Mouse (Mus musculus) heart, embryonic 10.5 days (tissue): ENCODE results near the gene Slc22a21. TPM values are rescaled to one million over a fixed set of nuclear protein-coding genes. Genes with fewer than 3 reads are reported as not detected.
"Not testable (repeated sequence)": the region's sequence is repeated elsewhere in the genome, so short reads cannot be mapped to it uniquely, and the experiment has no call there.

ENCODE experiments used
- DNase-seq: peaks from one replicate; pipeline ENCODE4 v3.0.0-alpha.2; 2017; ENCODE audit warnings: low spot score
- H3K27ac ChIP-seq: fragments of 300-500 bp; sonication (generic); 2 replicates; pipeline ENCODE4 v1.5.1; 2016; ENCODE audit warnings: mild to moderate bottlenecking
- H3K27me3 ChIP-seq: fragments of 300-500 bp; sonication (generic); 2 replicates; pipeline ENCODE4 v1.6.1; 2016; ENCODE audit warnings: mild to moderate bottlenecking; ENCODE audit not compliant: poor library complexity, insufficient read depth, severe bottlenecking
- H3K36me3 ChIP-seq: fragments of 300-500 bp; sonication (generic); 2 replicates; pipeline ENCODE4 v1.6.1; 2016; ENCODE audit warnings: mild to moderate bottlenecking, moderate library complexity
- H3K4me1 ChIP-seq: fragments of 300-500 bp; sonication (generic); 2 replicates; pipeline ENCODE4 v1.6.1; 2016; ENCODE audit warnings: mild to moderate bottlenecking
- H3K4me3 ChIP-seq: fragments of 300-500 bp; sonication (generic); 2 replicates; pipeline ENCODE4 v1.5.1; 2016; ENCODE audit warnings: mild to moderate bottlenecking, moderate library complexity
- H3K9me3 ChIP-seq: fragments of 300-500 bp; sonication (generic); 2 replicates; pipeline ENCODE4 v1.6.1; 2016; ENCODE audit warnings: mild to moderate bottlenecking, moderate library complexity
- whole genome bisulfite sequencing: fragments of 180-500 bp; shearing (Covaris S2); methylation state at CpG from one replicate; pipeline ENCODE4 v1.1.7; 2016; 5-methylcytosine and 5-hydroxymethylcytosine counted together
- polyA plus RNA-seq: library from polyadenylated mRNA; unstranded; fragments of >200 nt; fragmentation: Nextera tagmentation; extraction: Ambion mirVana; gene quantifications from 2 replicates; pipeline ENCODE4 v1.2.1, GENCODE M21; 2016

The Slc22a21 gene
- polyA plus RNA-seq, 1 experiment from 2014 or later: 1.7 TPM

DNA sequence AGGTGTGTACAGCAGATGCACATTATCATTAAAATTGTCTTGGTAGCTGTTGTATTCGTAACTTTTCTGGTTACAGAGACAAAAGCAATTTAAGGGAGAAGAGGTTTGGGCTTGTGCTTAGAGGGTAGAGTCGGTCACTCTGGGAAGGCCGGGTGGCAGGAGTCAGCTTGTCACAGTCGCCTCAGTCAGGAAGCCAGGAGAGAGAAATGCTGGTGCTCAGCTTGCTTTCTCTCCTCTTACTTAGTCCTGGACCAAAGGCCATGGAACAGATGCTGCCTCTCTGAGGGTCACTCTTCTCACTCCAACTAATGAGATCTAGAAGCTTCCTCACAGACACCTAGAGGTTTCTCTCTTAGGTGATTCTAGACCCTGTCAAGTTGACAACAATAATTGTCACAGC lies 1.3 kb upstream of the Slc22a21 start:
- Histone ChIP-seq H3K36me3 (no peaks in the 10 kb centered on the region), H3K9me3 (no peaks in the 10 kb centered on the region), H3K4me1 (peaks cover 13% of the 10 kb centered on the region; the same call in 1 of the 2 replicates), H3K27me3 (peaks cover 11% of the 10 kb centered on the region), H3K27ac (no peak overlapping the region), H3K4me3 (no peak overlapping the region)
- no peak for DNase-seq
- WGBS: 83% methylated on average over 4 of the region's 4 CpGs

DNA sequence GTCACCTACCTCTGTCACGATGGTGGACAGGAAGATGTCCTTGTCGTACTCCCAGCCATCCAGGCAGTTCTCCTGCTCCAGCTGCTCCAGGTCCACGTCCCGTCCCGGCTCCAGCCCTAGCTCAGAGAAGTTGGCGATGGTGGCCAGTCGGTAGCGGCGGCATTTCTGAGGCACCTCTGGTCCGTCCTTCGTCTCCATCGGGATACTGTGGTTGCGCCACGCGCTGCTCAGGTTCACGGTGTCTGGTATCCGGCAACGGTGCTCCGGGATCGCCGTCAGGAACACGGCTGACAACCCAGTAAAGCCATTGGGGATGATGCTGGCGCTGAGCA lies 710 bp downstream of the Slc22a21 start:
- H3K4me3 ChIP-seq: peak overlapping the region; percentile 79
- peak overlapping the region; percentile 85 for H3K27ac ChIP-seq
- not testable (repeated sequence) for H3K36me3 ChIP-seq, H3K9me3 ChIP-seq, DNase-seq
- peaks cover 13% of the 10 kb centered on the region; the same call in 1 of the 2 replicates for H3K4me1 ChIP-seq
- peaks cover 11% of the 10 kb centered on the region for H3K27me3 ChIP-seq
- WGBS: 1% methylated on average over 23 of the region's 23 CpGs

DNA sequence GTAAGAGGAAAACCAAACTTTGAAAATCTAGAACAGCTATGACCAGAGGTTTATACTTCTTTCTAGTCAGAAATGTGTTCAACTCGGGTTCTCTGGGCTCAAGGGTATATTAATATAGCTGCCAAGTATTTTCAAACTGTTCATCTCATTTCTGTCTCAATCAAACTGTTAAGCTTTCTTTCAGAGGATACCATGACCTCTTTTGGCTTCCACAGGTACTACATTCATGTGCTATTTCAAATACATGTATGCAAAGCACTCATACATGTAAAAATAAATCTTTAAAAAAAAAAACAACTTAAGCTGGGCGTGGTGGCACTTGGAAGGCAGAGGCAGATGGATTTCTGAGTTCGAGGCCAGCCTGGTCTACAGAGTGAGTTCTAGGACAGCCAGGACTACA lies 2.5 kb downstream of the Slc22a21 start:
- Histone ChIP-seq H3K4me3 (no peak overlapping the region), H3K27ac (no peak overlapping the region), H3K9me3 (no peaks in the 10 kb centered on the region), H3K27me3 (peaks cover 11% of the 10 kb centered on the region), H3K4me1 (peaks cover 13% of the 10 kb centered on the region; the same call in 1 of the 2 replicates), H3K36me3 (no peaks in the 10 kb centered on the region)
- DNase-seq: no peak
- 74% methylated on average over 3 of the region's 3 CpGs for WGBS

DNA sequence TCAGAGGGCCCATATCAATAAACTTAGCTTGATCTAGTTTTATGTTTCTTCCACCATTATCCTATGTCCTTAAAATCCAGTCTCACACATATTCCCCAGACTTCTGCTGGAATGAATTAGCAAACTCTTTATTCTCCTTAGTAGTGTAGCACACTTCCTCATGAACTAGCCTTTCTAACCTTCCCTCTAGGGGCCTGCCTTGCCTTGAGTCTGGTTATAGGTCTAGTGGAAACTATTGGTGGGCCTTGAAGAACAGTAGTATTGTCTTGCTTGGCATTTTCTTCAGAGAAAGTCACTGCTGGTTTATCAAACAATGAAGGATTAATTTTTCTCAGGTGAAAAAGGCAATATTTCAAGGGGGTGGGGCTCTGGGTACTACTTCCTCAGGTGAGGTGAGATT lies 4.6 kb downstream of the Slc22a21 start:
- no peak overlapping the region for H3K4me3 ChIP-seq
- H3K36me3 ChIP-seq: no peaks in the 10 kb centered on the region
- H3K9me3 ChIP-seq: no peaks in the 10 kb centered on the region
- no peak overlapping the region for H3K27ac ChIP-seq
- peaks cover 11% of the 10 kb centered on the region for H3K27me3 ChIP-seq
- H3K4me1 ChIP-seq: peaks cover 13% of the 10 kb centered on the region; the same call in 1 of the 2 replicates
- no peak for DNase-seq

DNA sequence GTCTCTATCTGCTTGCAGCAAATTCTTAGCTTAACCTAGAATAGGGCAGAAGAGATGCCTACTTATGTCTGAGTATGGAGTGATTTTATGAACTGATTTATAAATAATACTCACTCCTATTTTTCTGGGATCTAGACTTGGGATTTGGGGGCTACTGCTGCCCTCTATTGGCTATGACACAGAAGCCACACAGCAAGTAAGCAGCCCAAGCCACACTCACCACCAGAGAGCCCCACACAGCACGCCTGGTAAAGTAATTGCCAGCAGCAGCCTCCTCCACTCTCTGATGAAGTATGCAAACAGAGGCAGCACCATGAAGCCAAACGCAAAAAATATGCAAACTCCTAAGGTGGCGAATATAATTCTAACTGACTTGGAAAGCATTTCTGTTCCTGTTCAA lies 21.1 kb downstream of the Slc22a21 start:
- no peaks in the 10 kb centered on the region for H3K9me3 ChIP-seq
- no peaks in the 10 kb centered on the region for H3K27me3 ChIP-seq
- DNase-seq: no peak
- no peak overlapping the region for H3K4me3 ChIP-seq
- WGBS: 49% methylated on average over 3 of the region's 3 CpGs
- H3K4me1 ChIP-seq: peaks cover 6% of the 10 kb centered on the region; the same call in 1 of the 2 replicates
- H3K27ac ChIP-seq: no peak overlapping the region
- H3K36me3 ChIP-seq: no peaks in the 10 kb centered on the region

DNA sequence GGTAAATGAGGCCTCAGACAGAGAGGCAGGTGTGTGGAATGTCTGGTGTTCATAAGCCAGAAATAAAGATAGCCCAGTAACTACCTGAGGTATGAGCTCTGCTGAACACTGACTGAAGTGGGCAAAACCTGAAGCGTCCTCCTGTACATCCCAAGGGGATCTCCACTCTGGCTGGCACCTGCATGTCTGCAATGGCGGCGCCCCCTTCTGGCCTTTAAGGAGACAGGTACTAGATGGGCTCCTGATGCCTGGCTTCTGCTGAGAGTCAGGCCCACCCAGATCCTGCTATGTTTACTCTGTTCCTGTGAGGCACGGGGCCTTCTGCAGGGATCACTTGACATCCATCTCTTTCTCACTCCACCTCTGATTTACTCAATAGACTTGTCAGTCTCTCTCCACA lies 22.0 kb downstream of the Slc22a21 start:
- not testable (repeated sequence) for H3K4me1 ChIP-seq, H3K9me3 ChIP-seq, DNase-seq, H3K36me3 ChIP-seq, H3K27me3 ChIP-seq, H3K4me3 ChIP-seq, H3K27ac ChIP-seq
- 31% methylated on average over 4 of the region's 4 CpGs for WGBS

DNA sequence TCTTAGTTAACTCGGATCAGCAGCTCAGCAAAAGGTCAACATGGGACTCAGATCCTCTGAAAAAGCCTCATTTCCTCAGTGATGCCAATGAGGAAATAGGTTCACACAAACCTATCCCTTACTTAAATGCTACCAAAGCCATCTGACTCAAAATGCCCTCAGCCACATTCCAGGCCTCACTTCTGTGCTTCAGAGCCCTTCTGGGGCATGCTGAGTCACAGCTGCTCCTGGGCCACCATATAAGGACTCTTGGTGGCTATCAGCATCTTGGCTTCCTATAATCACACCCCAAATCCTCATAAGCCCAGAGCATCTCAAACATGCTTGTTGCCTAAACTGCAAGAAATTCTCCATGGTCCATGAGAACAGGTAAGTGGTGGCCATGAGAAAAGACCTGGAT lies 23.5 kb downstream of the Slc22a21 start:
- Histone ChIP-seq H3K4me3 (no peak overlapping the region), H3K4me1 (peaks cover 6% of the 10 kb centered on the region; the same call in 1 of the 2 replicates), H3K27me3 (no peaks in the 10 kb centered on the region), H3K9me3 (no peaks in the 10 kb centered on the region), H3K36me3 (no peaks in the 10 kb centered on the region), H3K27ac (no peak overlapping the region)
- no peak for DNase-seq
- WGBS: 64% methylated on average over 1 of the region's 1 CpGs

DNA sequence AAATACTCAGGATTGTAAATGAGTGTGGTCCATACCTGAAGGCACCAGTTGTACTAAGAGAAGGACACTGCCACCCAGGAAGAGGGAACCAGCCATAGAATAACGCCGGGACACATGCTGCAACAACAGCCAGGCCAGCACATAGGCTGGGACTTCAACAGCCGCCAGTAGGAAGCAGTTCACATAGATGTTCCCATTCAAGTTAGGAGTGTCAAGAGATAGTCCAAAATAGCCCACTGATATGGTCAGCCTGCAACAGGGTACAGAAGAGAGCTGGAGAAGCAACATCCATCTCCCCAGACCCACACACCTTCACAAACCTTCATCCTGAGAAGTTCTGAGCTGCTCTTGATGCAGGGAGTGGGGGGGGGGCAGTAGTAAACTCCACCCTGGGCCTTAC lies 25.5 kb downstream of the Slc22a21 start:
- Histone ChIP-seq H3K27me3 (no peaks in the 10 kb centered on the region), H3K27ac (no peak overlapping the region)

DNA sequence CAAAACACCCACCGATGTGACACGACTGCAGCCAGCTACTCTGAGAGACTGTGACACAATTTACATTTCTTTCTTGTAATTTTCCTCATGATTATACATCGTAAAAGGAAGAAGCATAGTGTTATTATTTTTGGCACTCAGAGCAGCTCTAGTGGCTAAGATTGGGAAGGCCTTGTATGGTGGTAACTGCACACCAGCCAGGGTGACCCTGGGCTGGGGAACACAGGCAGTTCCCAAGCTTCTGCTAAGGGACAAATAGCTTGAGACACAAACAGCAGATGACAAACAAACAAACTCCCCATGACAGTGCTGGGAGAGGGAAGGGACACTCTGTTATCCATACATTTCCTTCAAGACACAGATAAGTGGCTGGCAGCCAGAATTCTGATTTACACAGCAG lies 30.0 kb downstream of the Slc22a21 start:
- 64% methylated on average over 2 of the region's 3 CpGs for WGBS
- not testable (repeated sequence) for H3K27ac ChIP-seq, H3K4me1 ChIP-seq, H3K4me3 ChIP-seq, H3K9me3 ChIP-seq, H3K27me3 ChIP-seq, H3K36me3 ChIP-seq, DNase-seq

More for the DNA sequence above, 25.5 kb downstream of the Slc22a21 start:
- 34% methylated on average over 3 of the region's 3 CpGs for WGBS
- no peak overlapping the region for H3K4me3 ChIP-seq
- DNase-seq: no peak
- H3K4me1 ChIP-seq: peaks cover 6% of the 10 kb centered on the region; the same call in 1 of the 2 replicates
- H3K36me3 ChIP-seq: no peaks in the 10 kb centered on the region
- H3K9me3 ChIP-seq: no peaks in the 10 kb centered on the region

DNA sequence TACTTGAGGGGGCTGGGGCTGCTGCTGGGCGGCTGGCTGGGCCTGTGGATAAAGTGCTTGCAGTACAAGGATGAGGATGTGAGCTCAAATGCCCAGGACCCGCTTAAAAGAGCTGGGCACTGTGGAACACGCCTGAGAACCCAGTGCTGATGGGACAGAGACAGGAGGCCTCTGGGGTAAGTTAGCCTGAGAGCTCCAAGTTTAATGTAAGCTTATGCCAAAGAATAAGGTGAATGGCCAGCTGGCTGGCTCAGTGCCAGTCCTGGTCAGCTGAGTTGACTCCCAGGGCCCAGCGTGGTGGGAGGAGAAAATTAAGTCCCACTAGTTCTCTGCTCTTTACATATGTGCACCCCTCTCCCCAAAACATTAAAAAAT lies 48.2 kb downstream of the Slc22a21 start:
- 70% methylated on average over 4 of the region's 4 CpGs for WGBS
- not testable (repeated sequence) for DNase-seq, H3K36me3 ChIP-seq, H3K4me1 ChIP-seq, H3K9me3 ChIP-seq, H3K4me3 ChIP-seq, H3K27me3 ChIP-seq
- 0 out of 2 replicates have a peak overlapping the region, but pooled peaks have one; percentile 52 for H3K27ac ChIP-seq

DNA sequence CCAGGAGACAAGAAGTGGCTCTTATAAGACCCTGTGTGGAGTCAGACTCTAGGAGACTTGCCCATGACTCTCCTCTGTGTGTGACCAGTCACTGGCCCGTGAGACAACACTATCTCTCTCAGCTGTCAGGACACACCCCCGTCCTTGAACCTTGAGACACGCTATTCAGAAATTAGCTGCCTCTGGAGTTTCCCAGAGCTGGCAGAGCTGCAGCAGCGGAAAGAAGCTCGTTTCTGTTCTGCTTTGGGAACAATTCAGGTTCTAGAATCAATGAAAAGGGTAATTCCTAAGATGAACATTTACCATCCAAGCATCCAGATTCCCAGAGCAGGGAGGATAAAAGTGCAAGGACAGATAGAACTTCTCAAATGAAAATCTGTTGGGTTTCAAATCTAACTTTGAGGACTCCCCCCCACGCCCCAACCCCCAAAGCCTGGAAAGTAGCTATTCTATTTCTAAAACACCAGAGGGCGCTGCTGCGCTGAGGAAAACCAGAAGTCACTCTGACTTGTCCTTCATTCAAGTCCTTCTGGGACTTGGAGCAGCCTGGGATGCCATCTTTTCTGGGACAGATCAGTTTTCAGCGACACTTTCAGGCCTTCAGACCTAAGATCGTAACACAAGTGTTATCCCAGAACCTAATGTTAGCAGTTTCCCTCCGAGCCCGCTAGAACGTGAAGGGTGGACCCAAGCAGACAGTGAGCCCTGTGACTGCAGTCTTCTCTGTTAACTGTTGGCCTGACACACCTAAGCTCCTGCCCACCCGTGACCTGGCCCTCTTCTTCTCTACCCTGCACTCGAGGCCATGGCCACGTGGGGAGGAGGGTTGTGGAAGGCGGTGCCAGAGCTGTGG lies 48.8 kb downstream of the Slc22a21 start:
- WGBS: 28% methylated on average over 17 of the region's 17 CpGs
- 0 out of 2 replicates have a peak overlapping the region, but pooled peaks have one; percentile 52 for H3K27ac ChIP-seq
- H3K27me3 ChIP-seq: no peaks in the 10 kb centered on the region
- H3K4me1 ChIP-seq: peaks cover 3% of the 10 kb centered on the region; the same call in 1 of the 2 replicates
- no peaks in the 10 kb centered on the region for H3K36me3 ChIP-seq
- peak; percentile 84 for DNase-seq
- no peaks in the 10 kb centered on the region for H3K9me3 ChIP-seq
- H3K4me3 ChIP-seq: no peak overlapping the region

DNA sequence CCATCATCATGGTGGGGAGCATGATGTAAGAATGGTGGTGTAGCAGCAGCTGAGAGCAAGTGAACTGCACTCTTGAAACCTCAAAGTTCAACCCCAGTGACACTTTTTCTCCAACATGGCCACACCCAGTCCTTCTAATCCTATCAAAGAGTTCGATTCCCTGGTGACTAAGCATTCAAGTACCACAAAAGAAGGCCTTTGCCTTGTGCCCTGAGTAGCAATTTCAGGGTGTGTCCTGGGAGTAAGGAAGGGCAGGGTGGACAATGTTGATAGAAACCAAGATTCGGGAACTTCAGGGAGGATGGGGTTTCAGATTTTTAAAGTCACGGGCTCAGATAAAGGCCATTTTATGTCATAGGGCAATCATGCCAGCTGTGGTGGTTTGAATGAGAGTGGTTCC lies 50.4 kb downstream of the Slc22a21 start:
- no peak for DNase-seq
- Histone ChIP-seq H3K27me3 (no peaks in the 10 kb centered on the region), H3K27ac (no peak overlapping the region), H3K4me1 (peaks cover 3% of the 10 kb centered on the region; the same call in 1 of the 2 replicates), H3K9me3 (no peaks in the 10 kb centered on the region), H3K36me3 (no peaks in the 10 kb centered on the region), H3K4me3 (no peak overlapping the region)
- 76% methylated on average over 3 of the region's 3 CpGs for WGBS

DNA sequence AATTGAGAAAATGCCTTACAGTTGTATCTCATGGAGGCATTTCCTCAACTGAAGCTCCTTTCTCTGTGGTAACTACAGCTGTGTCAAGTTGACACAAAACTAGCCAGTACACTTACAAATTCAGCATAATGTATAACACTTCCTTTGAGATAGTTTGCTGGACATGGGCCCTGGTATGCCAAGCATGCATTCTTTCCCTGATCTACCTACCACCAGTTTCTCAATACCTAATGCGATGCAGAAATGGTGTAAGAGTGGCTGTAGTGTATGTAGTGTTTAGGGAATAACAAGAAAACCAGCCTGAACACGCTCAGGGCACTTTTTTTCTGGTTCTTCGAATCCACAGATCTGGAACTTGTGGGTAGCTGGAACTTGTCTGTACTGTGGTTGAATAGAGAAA lies 51.5 kb downstream of the Slc22a21 start:
- Histone ChIP-seq H3K4me1 (peaks cover 3% of the 10 kb centered on the region; the same call in 1 of the 2 replicates), H3K4me3 (no peak overlapping the region), H3K9me3 (no peaks in the 10 kb centered on the region), H3K36me3 (no peaks in the 10 kb centered on the region), H3K27me3 (no peaks in the 10 kb centered on the region), H3K27ac (no peak overlapping the region)
- WGBS: 72% methylated on average over 3 of the region's 3 CpGs
- no peak for DNase-seq
